Mouse (Mus musculus): ENCODE results near the gene Ascc1.

DNA sequence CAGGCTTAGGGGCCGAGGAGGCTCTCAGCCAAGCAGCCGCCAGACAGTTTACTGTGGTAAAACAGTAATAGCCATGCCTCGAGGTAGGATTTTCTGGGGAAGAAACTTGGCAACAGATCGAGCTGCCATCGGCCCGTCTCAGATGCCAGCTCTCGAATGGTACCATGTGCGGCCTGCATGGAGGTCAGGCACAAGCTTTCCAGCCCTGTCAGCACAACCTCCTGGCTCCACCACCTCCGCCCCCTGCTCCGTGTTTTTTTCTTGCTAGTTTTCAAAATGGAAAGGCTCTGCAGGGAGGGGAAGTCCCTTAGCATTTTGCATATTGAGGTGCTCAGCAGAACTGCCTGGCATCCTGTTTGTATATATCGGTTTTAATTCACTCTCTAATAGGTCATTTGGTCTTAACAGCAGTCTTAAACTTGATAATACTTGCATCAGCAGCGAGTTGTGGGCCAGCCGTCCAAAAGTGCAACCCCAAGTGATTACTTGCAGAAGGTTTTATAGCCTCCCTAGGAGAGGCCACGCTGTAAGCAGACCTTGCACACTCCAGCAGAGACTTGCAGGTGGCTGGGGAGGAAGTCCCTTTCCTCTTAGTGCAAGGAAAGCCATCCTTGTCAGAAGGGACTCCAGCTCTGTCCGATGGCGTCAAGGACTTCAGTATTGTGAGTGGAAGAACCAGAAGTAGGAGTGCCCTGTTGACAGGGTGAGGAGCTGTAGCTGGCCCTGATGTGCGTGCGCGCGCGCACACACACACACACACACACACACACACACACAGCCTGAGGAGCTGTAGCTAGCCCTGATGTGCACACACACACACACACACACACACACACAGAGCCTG, 78.6 kb downstream of the Ascc1 start:
- no peak for TF ChIP-seq EP300 (IDR thresholded peaks at IDR 0.05)
- no peak for TF ChIP-seq CTCF (IDR thresholded peaks at IDR 0.05)

Data from lung, postnatal 0 days (tissue).